Mouse (Mus musculus): ENCODE measurements around the gene Olfr231. TPM values are rescaled to one million over a fixed set of nuclear protein-coding genes. Genes with fewer than 3 reads are reported as not detected.

Olfr231 gene
- total RNA-seq (2021), result not detected
- long read RNA-seq, experiment 1, result 0 reads
- long read RNA-seq, experiment 2, result 0 reads

DNA sequence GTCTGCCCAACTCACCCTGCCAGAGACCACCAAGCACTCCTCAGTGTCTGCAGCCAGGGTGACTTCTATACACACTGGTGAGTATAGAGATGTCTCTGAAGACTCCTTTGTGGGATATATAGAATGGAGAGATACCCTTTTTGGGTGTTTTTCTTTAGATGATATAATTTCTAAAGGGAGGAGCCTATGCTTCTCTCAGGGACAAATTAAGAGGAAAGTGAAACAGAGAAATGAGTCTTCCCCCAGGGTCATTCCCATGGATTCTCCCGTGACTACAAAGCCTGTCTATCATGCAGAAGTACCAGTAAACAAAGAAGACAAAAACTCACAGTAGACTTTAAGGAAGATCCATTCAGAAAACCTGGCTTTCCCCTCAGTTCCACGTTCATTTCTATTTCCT is at the start of gene Olfr231:
Gene Olfr231, minus strand, starts transcription at position 101 of the 400 bp plus-strand sequence.
- no peak for DNase-seq

- DNase-seq, result peak; percentile 2 to 24
Observed at GRCm38 (mm10) chr1:174169024-174169423, 48.1 kb upstream of the Olfr231 start.

- DNase-seq, result no peak
Observed at GRCm38 (mm10) chr1:174159095-174159494, 38.1 kb upstream of the Olfr231 start.

DNA sequence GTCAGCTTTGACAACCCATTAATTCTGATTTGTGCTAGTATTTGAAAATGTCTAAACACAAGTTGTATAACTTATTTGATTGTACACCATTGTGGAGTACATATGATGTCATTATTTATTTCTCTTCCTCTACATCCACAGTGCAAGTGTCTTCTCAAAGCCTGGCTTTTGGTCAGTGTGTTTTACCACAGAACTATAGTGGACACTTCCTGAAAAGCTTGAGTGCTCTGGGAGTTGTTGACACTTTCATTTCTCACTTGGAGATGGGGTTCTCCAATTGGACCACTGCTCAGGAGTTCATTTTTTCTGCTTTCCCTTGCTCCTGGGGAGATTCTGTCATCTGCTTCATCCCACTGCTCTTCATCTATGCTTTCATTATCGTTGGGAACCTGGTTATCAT is 37.5 kb upstream of the Olfr231 start:
- DNase-seq, result no peak

DNA sequence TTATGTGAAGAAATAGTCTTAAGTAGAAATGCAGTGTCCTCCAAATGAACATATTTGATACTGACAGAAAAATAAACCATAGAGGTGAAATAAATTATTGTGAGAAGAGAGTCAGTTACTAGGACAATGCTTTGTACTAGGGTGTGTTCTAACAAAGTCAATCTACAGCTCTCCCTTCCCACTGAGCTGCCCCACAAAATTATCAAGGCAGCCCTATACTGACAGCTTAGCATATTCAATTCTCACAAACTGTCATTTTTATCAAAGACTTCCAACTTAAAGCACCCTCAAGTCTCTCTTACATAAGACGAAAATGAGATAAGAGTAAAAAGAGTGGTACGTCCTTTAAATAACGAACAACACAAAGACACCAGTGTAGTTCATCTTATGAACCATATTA is 36.7 kb upstream of the Olfr231 start:
- no peak for DNase-seq

DNA sequence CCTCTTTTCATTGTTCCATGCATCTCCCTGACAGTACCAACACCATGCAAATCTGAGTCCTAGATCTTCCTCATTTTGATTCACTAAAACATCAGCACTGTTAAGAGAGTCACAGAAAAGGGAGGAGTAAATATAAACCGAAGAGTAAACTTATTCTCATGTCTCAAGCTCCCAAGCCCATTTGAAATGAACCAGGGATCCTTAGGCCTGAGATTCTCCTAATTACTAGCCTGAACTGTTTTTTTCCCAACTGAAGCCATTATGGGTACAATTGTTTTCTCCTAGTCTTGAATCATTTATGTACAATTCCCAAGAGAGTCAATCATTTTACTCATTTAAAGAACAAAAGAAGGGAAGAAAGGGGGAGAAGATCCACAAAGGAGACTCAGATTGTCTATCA is 34.4 kb upstream of the Olfr231 start, which contains the start of gene Olfr420:
Gene Olfr420, plus strand, starts transcription at position 301 of the 400 bp plus-strand sequence.
- no peak for DNase-seq

DNA sequence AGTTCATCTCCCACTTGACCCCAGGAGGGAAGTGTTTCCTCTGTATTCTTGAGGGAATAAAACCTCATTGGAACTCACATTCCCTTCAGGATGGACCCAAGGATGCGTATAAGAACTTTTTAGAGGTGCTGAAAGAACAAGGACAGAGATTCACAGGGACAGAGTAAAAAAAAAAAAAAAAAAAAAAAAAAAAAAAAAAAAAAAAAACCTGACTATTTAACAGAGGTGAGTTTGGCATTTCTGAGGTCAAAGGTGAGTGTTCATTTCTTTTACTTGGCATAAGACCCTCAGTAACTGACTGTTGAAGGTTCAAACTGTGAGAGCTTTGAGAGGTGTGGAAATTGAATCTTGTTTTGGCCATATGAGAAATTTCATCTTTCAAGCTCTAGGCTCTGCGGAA is 28.3 kb upstream of the Olfr231 start:
- no peak for DNase-seq

GRCm38 (mm10) chr1:174146696-174147095 is 25.7 kb upstream of the Olfr231 start:
- no peak for DNase-seq

DNA sequence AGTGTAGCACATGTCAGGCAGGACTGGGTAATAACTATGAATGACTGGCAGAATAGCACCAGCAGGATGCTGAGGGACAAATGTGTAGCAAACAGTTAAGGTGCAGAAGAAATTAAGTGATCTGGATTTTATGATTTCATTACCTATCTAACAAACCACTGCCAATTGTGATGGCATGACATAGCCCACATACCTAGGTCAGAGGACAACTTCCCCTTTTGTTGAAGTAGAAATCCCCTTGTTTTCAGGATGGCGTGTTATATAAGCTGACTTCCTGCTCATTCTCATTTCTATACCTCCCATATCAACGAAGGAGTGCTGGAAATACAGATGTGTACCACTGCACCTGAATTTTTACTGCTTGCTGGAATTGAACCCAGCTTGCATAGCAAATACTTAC is 20.4 kb upstream of the Olfr231 start:
- DNase-seq, result no peak

DNA sequence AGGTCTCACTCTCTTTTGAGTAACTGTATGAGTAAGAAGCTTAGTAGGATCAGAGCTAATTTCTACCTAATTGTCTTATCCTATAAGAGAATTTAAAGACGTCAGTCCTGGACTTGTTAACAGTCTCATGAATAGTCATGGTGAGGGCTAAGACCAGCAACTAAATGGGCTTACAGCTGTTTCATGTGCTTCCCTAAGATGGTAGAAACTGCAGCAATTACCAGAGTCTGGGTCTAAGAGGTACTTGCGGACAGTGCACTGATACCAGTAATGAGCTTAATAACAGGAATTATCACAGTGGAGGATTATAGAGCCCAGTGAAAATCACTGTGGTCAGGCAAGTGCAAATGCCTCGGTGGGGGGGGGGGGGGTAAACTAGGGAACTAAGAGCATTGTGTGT is 11.0 kb upstream of the Olfr231 start:
- no peak for DNase-seq

DNA sequence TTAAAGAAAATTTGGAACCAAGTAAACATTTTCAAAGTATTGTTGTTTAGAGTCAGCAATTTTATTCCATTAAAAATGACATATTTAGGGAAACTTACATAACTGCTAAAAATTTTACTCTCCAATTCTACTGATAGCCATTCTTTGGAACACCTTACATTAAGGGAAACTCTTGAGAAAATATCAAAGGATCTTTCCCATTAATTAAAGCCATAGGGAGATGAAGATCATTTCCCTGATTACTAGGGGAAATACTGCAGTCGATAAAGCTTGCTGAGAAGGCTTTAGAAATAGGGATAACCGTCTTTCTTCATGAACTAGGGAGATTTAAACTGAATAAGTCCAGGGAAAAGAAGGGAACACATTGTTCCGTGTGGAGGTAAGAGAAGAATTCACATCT is 10.3 kb upstream of the Olfr231 start, which contains the start of gene Olfr424:
Gene Olfr424, plus strand, starts transcription at position 301 of the 400 bp plus-strand sequence.
- DNase-seq, result no peak

DNA sequence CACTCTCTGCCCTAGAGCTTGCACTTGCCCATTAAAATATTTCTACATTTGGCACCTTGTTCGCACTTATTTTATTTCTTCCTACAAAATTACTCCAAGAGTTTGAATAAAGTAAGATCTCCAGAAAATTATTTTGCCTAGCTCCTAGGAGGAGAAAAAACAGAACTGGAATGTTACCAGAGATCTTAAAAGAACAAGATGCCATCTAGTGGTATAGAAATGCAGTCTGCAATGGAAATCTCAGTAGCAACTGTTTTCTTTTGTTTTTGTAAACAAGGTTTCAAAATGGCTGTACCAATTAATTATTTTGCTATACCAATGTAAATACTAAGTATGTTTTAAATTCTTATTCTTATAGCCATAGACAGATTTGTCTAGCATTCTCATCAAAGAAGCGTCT is 17.2 kb downstream of the Olfr231 start:
- no peak for DNase-seq

- DNase-seq, result no peak
Observed at GRCm38 (mm10) chr1:174096591-174096990, 24.4 kb downstream of the Olfr231 start, which contains the start of gene Olfr427. Olfr427 (plus strand) TSS chr1:174096891.

DNA sequence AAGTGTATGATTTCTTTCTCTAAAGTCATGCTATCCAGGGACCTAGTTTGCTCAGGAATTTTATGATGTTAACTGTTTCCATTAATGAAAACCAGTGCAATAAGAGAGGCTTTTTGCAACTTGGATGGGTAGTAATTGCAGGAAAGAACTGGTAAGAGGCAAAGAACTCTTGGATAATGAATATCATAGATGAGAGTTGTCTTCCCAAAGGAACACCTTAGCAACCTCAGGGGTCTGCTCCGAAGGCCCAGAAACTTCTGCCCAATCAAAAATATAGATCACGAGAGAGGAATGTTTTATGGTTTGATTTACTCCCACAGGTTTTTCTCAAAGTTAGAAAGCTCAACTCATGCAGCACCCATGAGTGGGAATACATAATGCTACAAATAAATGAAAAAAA is 36.9 kb downstream of the Olfr231 start, which contains the start of gene Olfr429:
Gene Olfr429, plus strand, starts transcription at position 301 of the 400 bp plus-strand sequence.
- DNase-seq, result no peak

GRCm38 (mm10) chr1:174066305-174066704 is 54.7 kb downstream of the Olfr231 start, which contains the start of gene Olfr430:
Olfr430 (plus strand) TSS chr1:174066605.
- no peak for DNase-seq

Other genes starting within 250 kb of the Olfr231 start
- 1 to 10 TPM; 2.8 to 5.5 TPM for gene Ifi211, start 208.1 kb downstream of the Olfr231 start, total RNA-seq (2021)
- gene Mndal, start 178.7 kb downstream of the Olfr231 start, total RNA-seq (2021), result 10 to 100 TPM; 10.2 to 17.8 TPM
- 10 to 100 TPM in 1 of 2 experiments, 1 to 10 TPM in 1; 9.3 to 16.7 TPM for gene Ifi203, start 178.5 kb downstream of the Olfr231 start, total RNA-seq (2021)
- not detected for gene Ifi202b, start 138.4 kb downstream of the Olfr231 start, total RNA-seq (2021)
- 10 to 100 TPM in 1 of 2 experiments, 1 to 10 TPM in 1; 2.6 to 16.8 TPM for gene Ifi205, start 89.4 kb downstream of the Olfr231 start, total RNA-seq (2021)
- gene Olfr433, start 80.5 kb downstream of the Olfr231 start, total RNA-seq (2021), result not detected
- not detected for gene Olfr432, start 72.0 kb downstream of the Olfr231 start, total RNA-seq (2021)
- not detected for gene Olfr430, start 54.6 kb downstream of the Olfr231 start, total RNA-seq (2021)
- not detected for gene Olfr429, start 36.8 kb downstream of the Olfr231 start, total RNA-seq (2021)
- not detected for gene Olfr427, start 24.3 kb downstream of the Olfr231 start, total RNA-seq (2021)
- not detected for gene Olfr424, start 10.4 kb upstream of the Olfr231 start, total RNA-seq (2021)
- gene Olfr420, start 34.5 kb upstream of the Olfr231 start, total RNA-seq (2021), result not detected
- gene Spta1, start 51.6 kb upstream of the Olfr231 start, total RNA-seq (2021), result under 1 TPM; 0.49 to 0.63 TPM
- gene Olfr419, start 130.9 kb upstream of the Olfr231 start, total RNA-seq (2021), result not detected
- not detected for gene Mptx1, start 209.4 kb upstream of the Olfr231 start, total RNA-seq (2021)
- gene Olfr417, start 244.0 kb upstream of the Olfr231 start, total RNA-seq (2021), result not detected